Mouse (Mus musculus): ENCODE results near the gene Cgas. TPM values are rescaled to one million over a fixed set of nuclear protein-coding genes. Genes with fewer than 3 reads are reported as not detected.

Gene Cgas
- polyA plus RNA-seq, 1 experiment from 2014 or later: 2.8 TPM

- ATAC-seq (ENCODE audit: low read depth) (no peak), DNase-seq (ENCODE audit: low spot score) (peak; percentile 5)
- peaks cover 28% of the 10 kb centered on the region for H3K27me3 ChIP-seq (replicated peaks; ENCODE audit: control insufficient read depth, insufficient read depth, low read length)
- H3K4me2 ChIP-seq (ENCODE audit: low read depth, low read length): no peak overlapping the region
- H3K36me3 ChIP-seq (ENCODE audit: control insufficient read depth, insufficient read depth, low read length): no peaks in the 10 kb centered on the region
- no peak overlapping the region for H3K9ac ChIP-seq (ENCODE audit: low read depth, low read length)
- no peak overlapping the region for H3K27ac ChIP-seq (replicated peaks; ENCODE audit: low read depth, low read length)
- H3K9me3 ChIP-seq (ENCODE audit: control insufficient read depth, low read length): no peaks in the 10 kb centered on the region
- H3K4me3 ChIP-seq (ENCODE audit: low read depth, low read length): no peak overlapping the region
- H3K4me1 ChIP-seq (ENCODE audit: control insufficient read depth, insufficient read depth, low read length): no peaks in the 10 kb centered on the region
- WGBS: 39% methylated on average over 5 of the region's 5 CpGs
Measured at GRCm38 (mm10) chr9:78389981-78390380, 53.1 kb downstream of the Cgas start.

- Histone ChIP-seq H3K27me3 (replicated peaks; ENCODE audit: control insufficient read depth, insufficient read depth, low read length) (no peaks in the 10 kb centered on the region; the same call in 1 of the 2 replicates), H3K9me3 (ENCODE audit: control insufficient read depth, low read length) (no peaks in the 10 kb centered on the region), H3K4me2 (ENCODE audit: low read depth, low read length) (no peak overlapping the region), H3K9ac (ENCODE audit: low read depth, low read length) (no peak overlapping the region), H3K4me1 (ENCODE audit: control insufficient read depth, insufficient read depth, low read length) (no peaks in the 10 kb centered on the region), H3K4me3 (ENCODE audit: low read depth, low read length) (no peak overlapping the region), H3K36me3 (ENCODE audit: control insufficient read depth, insufficient read depth, low read length) (no peaks in the 10 kb centered on the region), H3K27ac (replicated peaks; ENCODE audit: low read depth, low read length) (no peak overlapping the region)
- ATAC-seq (ENCODE audit: low read depth) (no peak), DNase-seq (ENCODE audit: low spot score) (no peak)
- WGBS: 82% methylated on average over 7 of the region's 7 CpGs
Measured at GRCm38 (mm10) chr9:78386947-78387346, 56.1 kb downstream of the Cgas start.

GRCm38 (mm10) chr9:78385893-78386292 is 57.1 kb downstream of the Cgas start:
- no peak overlapping the region for H3K9ac ChIP-seq (ENCODE audit: low read depth, low read length)
- H3K4me2 ChIP-seq (ENCODE audit: low read depth, low read length): no peak overlapping the region
- WGBS: 36% methylated on average over 3 of the region's 3 CpGs
- DNase-seq (ENCODE audit: low spot score): peak; percentile 27
- H3K9me3 ChIP-seq (ENCODE audit: control insufficient read depth, low read length): no peaks in the 10 kb centered on the region
- H3K4me1 ChIP-seq (ENCODE audit: control insufficient read depth, insufficient read depth, low read length): no peaks in the 10 kb centered on the region
- no peaks in the 10 kb centered on the region for H3K36me3 ChIP-seq (ENCODE audit: control insufficient read depth, insufficient read depth, low read length)
- no peak for ATAC-seq (ENCODE audit: low read depth)
- H3K27ac ChIP-seq (replicated peaks; ENCODE audit: low read depth, low read length): no peak overlapping the region
- no peaks in the 10 kb centered on the region for H3K27me3 ChIP-seq (replicated peaks; ENCODE audit: control insufficient read depth, insufficient read depth, low read length)
- no peak overlapping the region for H3K4me3 ChIP-seq (ENCODE audit: low read depth, low read length)

Small RNA genes lying within 50 kb of the gene (microRNA-seq; reads per million reads assigned to microRNA genes)
- not detected for gene Gm26377 (ENCODE audit: borderline number of aligned reads)

Other genes starting within 250 kb of the Cgas start
- gene Gsta1, start 212.6 kb downstream of the Cgas start, polyA plus RNA-seq (2014; fragmentation: Nextera tagmentation; extraction: Ambion mirVana): 1.00 and 2.6 TPM in 2 replicates
- 0.60 and 2.0 TPM in 2 replicates for gene Gm3776, start 186.1 kb downstream of the Cgas start, polyA plus RNA-seq (2014; fragmentation: Nextera tagmentation; extraction: Ambion mirVana)
- not detected in 2 replicates for gene Gm10639, start 153.3 kb downstream of the Cgas start, polyA plus RNA-seq (2014; fragmentation: Nextera tagmentation; extraction: Ambion mirVana)
- gene Omt2a, start 128.4 kb downstream of the Cgas start, polyA plus RNA-seq (2014; fragmentation: Nextera tagmentation; extraction: Ambion mirVana): not detected in 2 replicates
- gene Omt2b, start 115.6 kb downstream of the Cgas start, polyA plus RNA-seq (2014; fragmentation: Nextera tagmentation; extraction: Ambion mirVana): not detected in 2 replicates
- gene Gsta2, start 87.4 kb downstream of the Cgas start, polyA plus RNA-seq (2014; fragmentation: Nextera tagmentation; extraction: Ambion mirVana): 4.9 and 5.5 TPM in 2 replicates
- 0.37 TPM in 1 of 2 replicates, not detected in the other for gene Dppa5a, start 75.1 kb downstream of the Cgas start, polyA plus RNA-seq (2014; fragmentation: Nextera tagmentation; extraction: Ambion mirVana)
- 3.1 and 3.7 TPM in 2 replicates for gene Ooep, start 64.5 kb downstream of the Cgas start, polyA plus RNA-seq (2014; fragmentation: Nextera tagmentation; extraction: Ambion mirVana)
- gene Ddx43, start 47.5 kb downstream of the Cgas start, polyA plus RNA-seq (2014; fragmentation: Nextera tagmentation; extraction: Ambion mirVana): 0.30 and 0.32 TPM in 2 replicates
- gene Mto1, start 5.0 kb upstream of the Cgas start, polyA plus RNA-seq (2014; fragmentation: Nextera tagmentation; extraction: Ambion mirVana): 21.4 and 22.1 TPM in 2 replicates
- gene Gm17324, start 5.5 kb upstream of the Cgas start, polyA plus RNA-seq (2014; fragmentation: Nextera tagmentation; extraction: Ambion mirVana): 0.71 TPM in 1 of 2 replicates, not detected in the other
- gene Eef1a1, start 45.9 kb upstream of the Cgas start, polyA plus RNA-seq (2014; fragmentation: Nextera tagmentation; extraction: Ambion mirVana): 5,674 and 6,022 TPM in 2 replicates
- 13.1 and 15.4 TPM in 2 replicates for gene Slc17a5, start 144.8 kb upstream of the Cgas start, polyA plus RNA-seq (2014; fragmentation: Nextera tagmentation; extraction: Ambion mirVana)
- 18.6 and 20.3 TPM in 2 replicates for gene Cd109, start 172.3 kb upstream of the Cgas start, polyA plus RNA-seq (2014; fragmentation: Nextera tagmentation; extraction: Ambion mirVana)